In genomic region chr17:67625431-67625830, GRCm38 (mm10) we compare ENCODE assay signal across 16 mouse cellular contexts. TPM values are rescaled to one million over a fixed set of nuclear protein-coding genes. Genes with fewer than 3 reads are reported as not detected.
DNase-seq lines count a peak whose midpoint lies in the region; ATAC-seq and TF ChIP-seq lines count a peak whose summit lies in the region.
"Had no signal": no experiment of that assay in that cellular context is flagged by ENCODE, and none has a peak within 500 bp of the region (broad histone marks: within the 10 kb centered on the region; RNA-seq: fewer than 3 reads in every experiment).

No protein-coding gene starts in this region.

- H3K9ac ChIP-seq in midbrain, postnatal 0 days (replicated peaks; ENCODE audit: low read length, poor library complexity, severe bottlenecking), result no peak overlapping the region
- H3K9ac ChIP-seq: hindbrain, embryonic 13.5 days; stomach, embryonic 15.5 days had no signal

- no peak for TF ChIP-seq CTCF in lung, adult 2 months (IDR thresholded peaks at IDR 0.05; ENCODE audit: insufficient read depth, low read length)
- no peak for TF ChIP-seq CTCF in midbrain, postnatal 0 days (IDR thresholded peaks at IDR 0.05)

- no peak overlapping the region for H3K4me3 ChIP-seq in lung, adult 2 months (replicated peaks; ENCODE audit: extremely low read depth, low read depth, low read length)
- no peak overlapping the region for H3K4me3 ChIP-seq in midbrain, postnatal 0 days (ENCODE audit: low read depth, low read length)
- H3K4me3 ChIP-seq: hindbrain, embryonic 13.5 days; stomach, embryonic 15.5 days had no signal

- H3K4me2 ChIP-seq in midbrain, postnatal 0 days (ENCODE audit: low read depth, low read length, poor library complexity, severe bottlenecking), result no peak overlapping the region
- H3K4me2 ChIP-seq: hindbrain, embryonic 13.5 days; stomach, embryonic 15.5 days had no signal

- no peak overlapping the region for H3K27ac ChIP-seq in midbrain, postnatal 0 days (ENCODE audit: low read depth, low read length)
- H3K27ac ChIP-seq: hindbrain, embryonic 13.5 days; macrophage; stomach, embryonic 15.5 days had no signal

- 70% methylated on average over 5 of the region's 5 CpGs for WGBS in lung, adult 2 months
- WGBS in midbrain, postnatal 0 days, result 81% methylated on average over 5 of the region's 5 CpGs

- no peaks in the 10 kb centered on the region for H3K36me3 ChIP-seq in midbrain, postnatal 0 days (ENCODE audit: insufficient read depth, low read length)
- H3K36me3 ChIP-seq: hindbrain, embryonic 13.5 days; stomach, embryonic 15.5 days had no signal

- H3K27me3 ChIP-seq in midbrain, postnatal 0 days (ENCODE audit: insufficient read depth, low read length), result no peaks in the 10 kb centered on the region
- H3K27me3 ChIP-seq: hindbrain, embryonic 13.5 days; stomach, embryonic 15.5 days had no signal

- H3K9me3 ChIP-seq in midbrain, postnatal 0 days (ENCODE audit: low read length), result no peaks in the 10 kb centered on the region
- H3K9me3 ChIP-seq: hindbrain, embryonic 13.5 days; stomach, embryonic 15.5 days had no signal

- no peak for TF ChIP-seq POLR2A in lung, adult 2 months (IDR thresholded peaks at IDR 0.05; ENCODE audit: borderline replicate concordance, extremely low read depth, low read depth, low read length)

- ATAC-seq in midbrain, postnatal 0 days (ENCODE audit: low FRiP score), result no peak

- peak; percentile 9 for DNase-seq in lung, postnatal 14 days
- no peak for DNase-seq in lung, adult 2 months
- DNase-seq in adrenal gland, postnatal 25 days, result peak; percentile 56
- DNase-seq in gastrocnemius, postnatal 10 days, result peak; percentile 43
- DNase-seq in heart, postnatal 4 days, result peak; percentile 37
- DNase-seq in midbrain, postnatal 0 days (ENCODE audit: low spot score), result no peak
- DNase-seq in frontal cortex, postnatal 36 days (ENCODE audit: low spot score in 2 of 2), result no peak
- DNase-seq in frontal cortex, postnatal 25 days (ENCODE audit: low spot score in 2 of 2), result no peak
- DNase-seq: cerebellum, adult 11 months; kidney, adult 2 months; right cerebral cortex, postnatal 4 days; thymus, postnatal 14 days had no signal

- H3K4me1 ChIP-seq in lung, adult 2 months (ENCODE audit: control insufficient read depth, insufficient read depth, low read length), result peaks cover 5% of the 10 kb centered on the region
- no peaks in the 10 kb centered on the region for H3K4me1 ChIP-seq in midbrain, postnatal 0 days (ENCODE audit: insufficient read depth, low read length)
- H3K4me1 ChIP-seq: stomach, embryonic 15.5 days had no signal

RNA-seq across cellular contexts. Expression of gene Lrrc30, which starts 7.1 kb away (rescaled TPM):
- polyA plus RNA-seq in lung, adult 2 months (2012; rRNA removed), result not detected in 2 replicates
- 0.33 and 1.0 TPM in 2 replicates for total RNA-seq in adrenal gland, postnatal 25 days (2021)
- total RNA-seq in gastrocnemius, postnatal 10 days (2021), result 10 to 100 TPM in 1 of 2 experiments, 1 to 10 TPM in 1; 6.3 to 18.7 TPM
- total RNA-seq in heart, postnatal 4 days (2021), result under 1 TPM in 1 of 2 experiments, not detected in 1; 0.14 TPM
- total RNA-seq in midbrain, postnatal 0 days (2014; rRNA removed), result not detected in 2 replicates
- polyA plus RNA-seq in midbrain, postnatal 0 days (2015; fragmentation: Nextera tagmentation; extraction: Ambion mirVana), result not detected in 2 replicates
- total RNA-seq: liver, adult 2 months had no signal
- polyA plus RNA-seq: hindbrain, embryonic 13.5 days; liver, adult 2 months; macrophage; stomach, embryonic 15.5 days had no signal

Comparison
In these comparisons a context has a peak if more than half of its experiments do, and no peak if none do; other contexts are left out.
1. DNase-seq: peak in lung, postnatal 14 days (single experiment), adrenal gland, postnatal 25 days (single experiment), gastrocnemius, postnatal 10 days (single experiment) and heart, postnatal 4 days (single experiment); none in lung, adult 2 months (single experiment), midbrain, postnatal 0 days (single experiment), frontal cortex, postnatal 36 days (0 of 2) and frontal cortex, postnatal 25 days (0 of 2).